Mouse (Mus musculus): ENCODE measurements around the gene 3110082J24Rik.

Gene 3110082J24Rik

GRCm38 (mm10) chr5:30115718-30116117, 9.8 kb upstream of the 3110082J24Rik start:
- no peak for DNase-seq (ENCODE audit: low spot score)

- DNase-seq (ENCODE audit: low spot score), result no peak
Measured at GRCm38 (mm10) chr5:30114761-30115140, 8.9 kb upstream of the 3110082J24Rik start.

GRCm38 (mm10) chr5:30113881-30114760, 8.2 kb upstream of the 3110082J24Rik start:
- DNase-seq (ENCODE audit: low spot score), result peak; percentile 74

GRCm38 (mm10) chr5:30112533-30113068, 6.7 kb upstream of the 3110082J24Rik start:
- no peak for DNase-seq (ENCODE audit: low spot score)

GRCm38 (mm10) chr5:30111771-30112170, 5.9 kb upstream of the 3110082J24Rik start:
- DNase-seq (ENCODE audit: low spot score), result no peak

GRCm38 (mm10) chr5:30111126-30111525, 5.2 kb upstream of the 3110082J24Rik start:
- peak; percentile 24 for DNase-seq (ENCODE audit: low spot score)

- no peak for DNase-seq (ENCODE audit: low spot score)
Measured at GRCm38 (mm10) chr5:30110371-30111060, 4.6 kb upstream of the 3110082J24Rik start.

- no peak for DNase-seq (ENCODE audit: low spot score)
Measured at GRCm38 (mm10) chr5:30109899-30110298, 4.0 kb upstream of the 3110082J24Rik start.

GRCm38 (mm10) chr5:30108233-30108632, 2.3 kb upstream of the 3110082J24Rik start:
- DNase-seq (ENCODE audit: low spot score), result no peak

- DNase-seq (ENCODE audit: low spot score), result no peak
Measured at GRCm38 (mm10) chr5:30107611-30108041, 1.7 kb upstream of the 3110082J24Rik start.

GRCm38 (mm10) chr5:30107186-30107585, 1.3 kb upstream of the 3110082J24Rik start:
- DNase-seq (ENCODE audit: low spot score), result no peak

GRCm38 (mm10) chr5:30106756-30107155, 870 bp upstream of the 3110082J24Rik start:
- DNase-seq (ENCODE audit: low spot score), result no peak

- peak; percentile 36 for DNase-seq (ENCODE audit: low spot score)
Measured at GRCm38 (mm10) chr5:30104841-30105667, 832 bp downstream of the 3110082J24Rik start, which contains the start of gene Garem2. Garem2 (plus strand) TSS chr5:30105161.

GRCm38 (mm10) chr5:30104339-30104738, 1.5 kb downstream of the 3110082J24Rik start:
- DNase-seq (ENCODE audit: low spot score), result no peak

- no peak for DNase-seq (ENCODE audit: low spot score)
Measured at GRCm38 (mm10) chr5:30103340-30103739, 2.5 kb downstream of the 3110082J24Rik start.

- DNase-seq (ENCODE audit: low spot score), result no peak
Measured at GRCm38 (mm10) chr5:30098260-30098659, 7.6 kb downstream of the 3110082J24Rik start.

GRCm38 (mm10) chr5:30095731-30096130, 10.2 kb downstream of the 3110082J24Rik start:
- DNase-seq (ENCODE audit: low spot score), result no peak

GRCm38 (mm10) chr5:30094399-30094798, 11.5 kb downstream of the 3110082J24Rik start:
- DNase-seq (ENCODE audit: low spot score), result no peak

- no peak for DNase-seq (ENCODE audit: low spot score)
Measured at GRCm38 (mm10) chr5:30092701-30093100, 13.2 kb downstream of the 3110082J24Rik start.

GRCm38 (mm10) chr5:30072825-30073821, 32.8 kb downstream of the 3110082J24Rik start, which contains the start of gene Tyms:
Tyms (minus strand) TSS chr5:30073617.
- peak; percentile 91 for DNase-seq (ENCODE audit: low spot score)
